Mouse (Mus musculus) lung, postnatal 0 days (tissue): ENCODE results near the gene Luzp1.

Experiments
- CTCF ChIP-seq: IDR thresholded peaks from 2 replicates; pipeline ENCODE4 v1.5.1; 2016; ENCODE audit warnings: antibody characterized with exemption, mild to moderate bottlenecking
- EP300 ChIP-seq: IDR thresholded peaks from 2 replicates; pipeline ENCODE4 v1.6.1; 2016; ENCODE audit warnings: antibody characterized with exemption, mild to moderate bottlenecking, control low read depth

DNA sequence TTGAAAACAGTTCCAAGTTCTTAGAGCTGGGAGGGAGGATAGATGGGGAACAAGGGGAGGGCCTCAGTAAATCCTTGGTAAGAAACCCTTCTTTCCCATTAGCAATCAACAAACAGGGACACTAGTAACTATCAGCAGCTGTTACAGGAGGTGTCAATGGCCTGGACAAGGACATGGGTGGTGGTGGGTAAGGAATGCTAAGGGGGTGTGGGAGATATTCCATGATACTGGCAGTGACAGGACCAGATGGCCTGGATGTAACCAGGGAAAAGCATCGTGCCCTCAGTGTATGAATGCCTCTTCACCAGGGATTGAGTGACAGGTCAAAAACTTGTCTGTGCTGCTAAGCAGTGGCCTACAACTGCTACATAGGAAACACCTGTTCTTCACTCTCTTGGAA, 83.5 kb downstream of the Luzp1 start:
- TF ChIP-seq CTCF (no peak), EP300 (no peak)
